Mouse (Mus musculus): ENCODE results near the gene Xrcc6. TPM values are rescaled to one million over a fixed set of nuclear protein-coding genes. Genes with fewer than 3 reads are reported as not detected.
"Not testable (repeated sequence)": the region's sequence is repeated elsewhere in the genome, so short reads cannot be mapped to it uniquely, and the experiment has no call there.

Gene Xrcc6
- polyA plus RNA-seq, 3 experiments from 2014 or later, result 54.3 to 56.7 (median 54.4) TPM

GRCm38 (mm10) chr15:81966062-81966829 lies 21.4 kb upstream of the Xrcc6 start:
- no peak for ATAC-seq

GRCm38 (mm10) chr15:81967821-81968220 lies 19.8 kb upstream of the Xrcc6 start:
- no peak for ATAC-seq

GRCm38 (mm10) chr15:81968447-81968846 lies 19.2 kb upstream of the Xrcc6 start:
- no peak for ATAC-seq

- no peak for ATAC-seq
Observed at GRCm38 (mm10) chr15:81969173-81969572, 18.5 kb upstream of the Xrcc6 start.

- not testable (repeated sequence) for ATAC-seq
Observed at GRCm38 (mm10) chr15:81969635-81970034, 18.0 kb upstream of the Xrcc6 start.

- not testable (repeated sequence) for ATAC-seq
Observed at GRCm38 (mm10) chr15:81970498-81970897, 17.1 kb upstream of the Xrcc6 start.

- ATAC-seq, result not testable (repeated sequence)
Observed at GRCm38 (mm10) chr15:81975156-81975555, 12.5 kb upstream of the Xrcc6 start.

- no peak for ATAC-seq
Observed at GRCm38 (mm10) chr15:81980321-81980720, 7.3 kb upstream of the Xrcc6 start, which contains the start of gene 1700029P11Rik. Gene 1700029P11Rik, plus strand, starts transcription at chr15:81980540.

GRCm38 (mm10) chr15:81982173-81982572 lies 5.5 kb upstream of the Xrcc6 start:
- no peak for ATAC-seq

GRCm38 (mm10) chr15:81985267-81986161 lies 2.1 kb upstream of the Xrcc6 start:
- no peak for ATAC-seq

- peak; percentile 61 for ATAC-seq
Observed at GRCm38 (mm10) chr15:81989371-81990062, 1.9 kb downstream of the Xrcc6 start.

GRCm38 (mm10) chr15:81990549-81990948 lies 2.9 kb downstream of the Xrcc6 start:
- ATAC-seq, result no peak

- ATAC-seq, result no peak
Observed at GRCm38 (mm10) chr15:81993992-81994391, 6.4 kb downstream of the Xrcc6 start.

- no peak for ATAC-seq
Observed at GRCm38 (mm10) chr15:82004257-82004656, 16.6 kb downstream of the Xrcc6 start.

- no peak for ATAC-seq
Observed at GRCm38 (mm10) chr15:82011947-82012346, 24.3 kb downstream of the Xrcc6 start.

GRCm38 (mm10) chr15:82014745-82015391 lies 27.2 kb downstream of the Xrcc6 start:
- no peak for ATAC-seq

GRCm38 (mm10) chr15:82015392-82016100 lies 27.9 kb downstream of the Xrcc6 start:
- peak; percentile 9 for ATAC-seq

GRCm38 (mm10) chr15:82016101-82016808 lies 28.6 kb downstream of the Xrcc6 start:
- ATAC-seq, result peak; percentile 89

GRCm38 (mm10) chr15:82016830-82017229 lies 29.2 kb downstream of the Xrcc6 start:
- ATAC-seq, result no peak

- ATAC-seq, result no peak
Observed at GRCm38 (mm10) chr15:82017461-82017860, 29.8 kb downstream of the Xrcc6 start.

GRCm38 (mm10) chr15:82019288-82019687 lies 31.7 kb downstream of the Xrcc6 start:
- no peak for ATAC-seq
